Mouse (Mus musculus): ENCODE results near the gene Rptor.

The Rptor gene

GRCm38 (mm10) chr11:119603527-119603905, 811 bp downstream of the Rptor start:
- DNase-seq (ENCODE audit: low spot score) = no peak

- no peak for DNase-seq (ENCODE audit: low spot score)
Measured at GRCm38 (mm10) chr11:119607464-119607863, 4.8 kb downstream of the Rptor start.

GRCm38 (mm10) chr11:119611496-119611895, 8.8 kb downstream of the Rptor start:
- DNase-seq (ENCODE audit: low spot score) = no peak

DNA sequence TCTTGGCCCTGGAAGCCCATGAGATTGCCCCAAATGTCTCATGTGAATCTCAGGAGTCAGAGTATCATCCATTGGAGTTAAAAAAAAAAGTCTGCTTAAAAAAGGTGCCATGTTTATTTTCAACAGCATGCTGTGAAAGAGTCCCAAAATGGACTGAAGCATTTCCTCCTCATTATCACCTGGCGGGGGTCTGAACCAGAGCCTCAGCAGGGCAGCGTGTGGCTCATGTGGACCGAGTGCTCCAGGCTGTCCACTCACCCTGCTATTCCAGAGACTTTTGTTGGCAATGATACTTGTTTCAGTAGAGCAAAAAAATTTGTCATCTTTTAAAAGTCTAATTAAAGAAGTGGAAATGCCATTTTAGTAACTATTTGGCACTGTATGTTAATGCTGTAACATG, 9.5 kb downstream of the Rptor start:
- DNase-seq (ENCODE audit: low spot score) = no peak

DNA sequence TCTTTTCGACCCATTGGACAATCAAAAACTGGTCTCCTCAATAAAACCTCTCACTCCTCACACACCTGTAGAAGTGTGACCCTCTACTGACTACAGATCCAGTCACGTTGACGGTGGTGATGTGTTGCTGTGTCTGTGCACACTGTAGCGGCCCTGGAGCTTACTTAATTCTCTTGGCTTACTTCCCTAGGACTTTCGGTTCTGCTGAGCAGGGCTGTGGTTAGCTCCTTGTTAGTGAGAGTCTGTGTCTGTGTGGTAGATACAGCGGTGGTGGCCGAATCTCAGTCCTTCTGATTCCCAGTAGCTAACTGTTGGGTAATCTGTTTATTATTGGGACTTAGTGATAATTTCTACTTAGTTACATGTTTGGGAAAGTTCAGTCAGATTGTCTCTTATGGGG, 12.4 kb downstream of the Rptor start:
- no peak for DNase-seq (ENCODE audit: low spot score)

GRCm38 (mm10) chr11:119618763-119619162, 16.1 kb downstream of the Rptor start:
- DNase-seq (ENCODE audit: low spot score) = no peak

GRCm38 (mm10) chr11:119621266-119621665, 18.6 kb downstream of the Rptor start:
- no peak for DNase-seq (ENCODE audit: low spot score)

- DNase-seq (ENCODE audit: low spot score) = no peak
Measured at GRCm38 (mm10) chr11:119623800-119624199, 21.1 kb downstream of the Rptor start.

DNA sequence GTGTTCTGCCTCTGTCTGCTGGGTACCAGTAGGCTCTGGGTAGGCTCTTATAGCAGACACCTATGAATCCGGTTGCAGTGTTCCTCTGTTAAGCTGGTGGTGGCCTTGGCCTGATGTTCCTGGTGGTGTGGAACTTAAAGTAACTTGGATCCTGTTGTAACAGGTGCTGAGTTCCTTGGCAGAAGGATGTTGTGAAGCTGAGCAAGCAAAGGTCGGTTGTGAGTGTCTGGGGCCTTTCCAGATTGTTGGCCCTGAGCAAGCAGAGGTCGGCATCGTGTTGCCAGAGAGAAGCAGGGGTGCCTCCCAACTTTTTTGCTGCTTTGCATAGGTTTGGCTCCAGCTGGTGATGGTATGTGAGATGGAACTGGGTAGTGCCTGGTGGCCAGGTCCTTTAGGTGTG, 21.7 kb downstream of the Rptor start:
- DNase-seq (ENCODE audit: low spot score) = no peak

DNA sequence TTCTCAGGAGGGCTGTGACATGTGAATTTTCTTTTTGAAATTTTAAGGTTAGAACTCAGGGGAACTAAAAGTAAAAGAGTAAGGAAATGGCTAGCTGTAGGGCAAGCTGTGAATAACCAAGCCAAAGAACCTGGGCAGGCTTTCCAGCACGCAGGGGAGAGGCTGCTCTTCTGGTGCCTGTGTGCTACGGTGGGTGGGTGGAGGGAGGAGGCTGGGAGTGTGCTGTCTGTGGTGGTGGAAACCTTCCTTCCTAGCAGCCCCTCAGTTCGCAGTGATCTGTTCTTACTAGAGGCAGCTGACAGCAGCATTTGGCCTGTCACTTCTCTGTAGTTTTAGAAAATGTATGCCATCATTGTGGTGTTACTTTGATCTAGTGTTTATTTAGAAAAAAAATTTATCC, 22.2 kb downstream of the Rptor start:
- no peak for DNase-seq (ENCODE audit: low spot score)

DNA sequence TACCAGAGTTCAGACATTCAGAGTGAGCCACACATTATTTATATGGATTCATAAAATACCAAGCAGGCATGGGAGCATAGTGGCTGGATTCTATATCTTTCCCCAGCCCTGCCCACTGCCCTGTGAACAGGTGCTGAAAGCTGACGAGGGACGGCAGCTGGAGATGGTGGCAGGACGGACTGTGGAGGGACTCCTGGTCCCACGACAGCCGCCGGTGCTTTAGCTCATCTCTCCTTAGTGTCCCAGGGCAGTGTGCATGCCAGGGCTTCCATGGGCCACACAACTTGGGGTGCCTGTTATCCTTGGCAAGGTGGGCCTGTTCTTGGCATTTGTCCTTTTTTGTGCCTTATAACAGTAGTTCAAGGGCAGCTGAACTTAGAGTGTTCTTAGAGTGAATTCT, 22.8 kb downstream of the Rptor start:
- no peak for DNase-seq (ENCODE audit: low spot score)

- no peak for DNase-seq (ENCODE audit: low spot score)
Measured at GRCm38 (mm10) chr11:119625943-119626342, 23.2 kb downstream of the Rptor start.

- no peak for DNase-seq (ENCODE audit: low spot score)
Measured at GRCm38 (mm10) chr11:119627243-119627642, 24.5 kb downstream of the Rptor start.

- DNase-seq (ENCODE audit: low spot score) = no peak
Measured at GRCm38 (mm10) chr11:119629072-119629471, 26.4 kb downstream of the Rptor start.

GRCm38 (mm10) chr11:119630329-119630728, 27.6 kb downstream of the Rptor start:
- no peak for DNase-seq (ENCODE audit: low spot score)

DNA sequence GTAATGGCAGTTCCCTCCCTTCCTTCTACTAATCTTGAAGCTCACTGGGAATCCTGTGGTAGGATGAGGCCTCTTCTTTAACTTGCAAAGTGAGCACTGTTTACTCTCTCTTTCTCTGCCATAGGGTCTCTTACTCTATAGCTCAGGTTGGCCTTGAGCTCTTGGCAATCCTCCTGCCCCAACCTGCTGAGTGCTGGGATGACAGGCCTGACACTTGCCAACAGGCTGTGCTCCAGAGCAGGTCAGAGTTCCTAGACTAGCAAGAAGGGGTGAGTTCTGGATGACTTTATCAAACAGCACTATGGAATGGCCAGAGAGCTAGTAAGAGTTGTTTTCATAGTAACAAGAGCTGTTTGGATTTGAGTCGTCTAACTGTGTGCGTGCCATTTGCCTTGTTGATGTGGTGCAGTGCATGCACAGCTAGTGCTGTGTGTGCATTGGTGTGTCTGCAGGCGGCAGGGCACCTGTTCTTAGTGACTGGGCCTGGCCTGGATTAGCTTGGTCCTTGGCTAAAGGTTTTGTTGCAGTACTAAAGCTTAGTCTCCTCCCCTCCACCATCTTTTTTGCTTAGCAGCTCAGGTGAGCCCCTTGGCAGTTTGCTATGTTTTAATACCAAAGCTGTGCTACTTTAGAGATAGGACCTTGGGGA, 28.6 kb downstream of the Rptor start:
- DNase-seq (ENCODE audit: low spot score) = no peak

GRCm38 (mm10) chr11:119636371-119636883, 33.7 kb downstream of the Rptor start:
- no peak for DNase-seq (ENCODE audit: low spot score)

- DNase-seq (ENCODE audit: low spot score) = no peak
Measured at GRCm38 (mm10) chr11:119637519-119637918, 34.8 kb downstream of the Rptor start.

DNA sequence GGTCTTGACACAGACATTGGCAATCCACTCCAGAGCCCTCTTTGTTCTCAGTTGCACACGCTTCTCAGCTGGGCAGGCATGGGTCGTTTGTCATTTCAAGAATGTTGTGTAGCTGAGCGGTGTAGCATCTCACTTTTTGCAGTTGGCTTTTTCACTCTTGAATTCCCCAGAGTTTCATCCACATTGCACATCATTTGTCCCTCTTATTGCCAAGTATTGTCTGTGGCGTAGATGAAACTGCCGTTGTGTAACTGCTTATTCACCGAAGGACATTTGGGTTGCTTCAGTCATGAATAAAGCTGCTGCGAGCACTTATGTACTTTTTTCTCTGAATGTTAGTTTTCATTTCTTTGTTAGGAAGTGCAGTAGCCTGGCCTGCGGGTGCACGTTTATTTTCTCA, 37.8 kb downstream of the Rptor start:
- no peak for DNase-seq (ENCODE audit: low spot score)

- DNase-seq (ENCODE audit: low spot score) = no peak
Measured at GRCm38 (mm10) chr11:119641831-119642381, 39.2 kb downstream of the Rptor start.

- DNase-seq (ENCODE audit: low spot score) = no peak
Measured at GRCm38 (mm10) chr11:119643347-119643746, 40.6 kb downstream of the Rptor start.

DNA sequence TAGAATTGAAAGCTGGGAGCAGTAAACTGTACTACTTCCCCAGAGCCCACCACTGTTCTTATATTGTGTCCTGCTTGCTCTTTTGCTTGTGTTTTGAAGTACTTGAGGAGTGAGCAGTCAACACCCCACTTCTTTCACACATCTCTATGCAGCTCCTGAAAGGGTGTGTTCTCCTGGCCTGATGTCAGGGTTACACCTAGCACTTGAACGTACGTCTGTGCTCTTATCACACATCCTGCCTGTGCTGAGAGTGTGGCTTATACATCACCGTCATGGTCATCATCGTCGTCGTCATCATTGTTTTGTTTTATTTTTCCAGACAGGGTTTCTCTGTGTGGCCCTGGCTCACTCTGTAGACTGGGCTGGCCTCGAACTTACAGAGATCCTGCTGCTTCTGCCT, 41.4 kb downstream of the Rptor start:
- no peak for DNase-seq (ENCODE audit: low spot score)

GRCm38 (mm10) chr11:119644612-119645379, 42.1 kb downstream of the Rptor start:
- no peak for DNase-seq (ENCODE audit: low spot score)

Data from ovary, adult 18-20 months (tissue).